Mouse (Mus musculus): ENCODE measurements at regions not wholly inside any gene's neighbourhood (a gene's known extent, or its start where the extent isn't known, plus 50 kb on each side); places are given as distances from the start of the nearest gene placed in this dataset.

- no peak for TF ChIP-seq SMC3 (IDR thresholded peaks at IDR 0.05; ENCODE audit: low read depth, low read length)
- TF ChIP-seq UBTF (IDR thresholded peaks at IDR 0.05; ENCODE audit: borderline replicate concordance, insufficient read depth, low read depth, low read length), result no peak
- no peak for TF ChIP-seq SIN3A (IDR thresholded peaks at IDR 0.05; ENCODE audit: low read length)
- Histone ChIP-seq H3K27ac (ENCODE audit: control insufficient read depth, low read depth, low read length) (no peak overlapping the region), H3K9ac (ENCODE audit: control insufficient read depth, low read depth, low read length, poor library complexity, severe bottlenecking) (no peak overlapping the region), H3K9me3 (replicated peaks; ENCODE audit: insufficient read depth, low read length) (no peaks in the 10 kb centered on the region; the same call in 1 of the 2 replicates), H3K36me3 (ENCODE audit: control insufficient read depth in 1 of 2, insufficient read depth in 2 of 2, low read length in 2 of 2) (no peaks in the 10 kb centered on the region), H3K27me3 (ENCODE audit: control insufficient read depth in 1 of 2, insufficient read depth in 2 of 2, low read length in 2 of 2) (no peaks in the 10 kb centered on the region), H3K79me2 (ENCODE audit: control insufficient read depth, insufficient read depth, low read length, poor library complexity) (no peaks in the 10 kb centered on the region), H3K4me1 (ENCODE audit: control insufficient read depth in 1 of 2, insufficient read depth in 2 of 2, low read length in 2 of 2) (no peaks in the 10 kb centered on the region), H3K4me3 (ENCODE audit: control insufficient read depth in 1 of 2, insufficient read depth in 1 of 2, low read depth in 2 of 2, low read length in 2 of 2) (no peak overlapping the region)
- no peak for DNase-seq (ENCODE audit: low read depth, low spot score)
Measured at GRCm38 (mm10) chr10:92164648-92164960, 557.6 kb downstream of the Nedd1 start.

- Histone ChIP-seq H3K79me2 (ENCODE audit: control insufficient read depth, insufficient read depth, low read length, poor library complexity) (no peaks in the 10 kb centered on the region), H3K4me3 (ENCODE audit: control insufficient read depth in 1 of 2, insufficient read depth in 1 of 2, low read depth in 2 of 2, low read length in 2 of 2) (no peak overlapping the region), H3K9me3 (replicated peaks; ENCODE audit: insufficient read depth, low read length) (no peaks in the 10 kb centered on the region; the same call in 1 of the 2 replicates), H3K27me3 (ENCODE audit: control insufficient read depth in 1 of 2, insufficient read depth in 2 of 2, low read length in 2 of 2) (no peaks in the 10 kb centered on the region), H3K9ac (ENCODE audit: control insufficient read depth, low read depth, low read length, poor library complexity, severe bottlenecking) (no peak overlapping the region), H3K36me3 (ENCODE audit: control insufficient read depth in 1 of 2, insufficient read depth in 2 of 2, low read length in 2 of 2) (no peaks in the 10 kb centered on the region), H3K27ac (ENCODE audit: control insufficient read depth, low read depth, low read length) (no peak overlapping the region), H3K4me1 (ENCODE audit: control insufficient read depth in 1 of 2, insufficient read depth in 2 of 2, low read length in 2 of 2) (no peaks in the 10 kb centered on the region)
- DNase-seq (ENCODE audit: low read depth, low spot score), result no peak
- TF ChIP-seq USF2 (IDR thresholded peaks at IDR 0.05; ENCODE audit: borderline replicate concordance in 1 of 2, insufficient read depth in 1 of 2, low read depth in 1 of 2, low read length in 2 of 2), result no peak
- TF ChIP-seq SIN3A (IDR thresholded peaks at IDR 0.05; ENCODE audit: low read length), result no peak
- no peak for TF ChIP-seq RAD21 (IDR thresholded peaks at IDR 0.05; ENCODE audit: low read depth, low read length)
- TF ChIP-seq MAFK (IDR thresholded peaks at IDR 0.05; ENCODE audit: borderline replicate concordance, low read depth, low read length), result no peak
- no peak for TF ChIP-seq GATA1 (IDR thresholded peaks at IDR 0.05; ENCODE audit: low read depth, low read length)
- no peak for TF ChIP-seq CTCF (IDR thresholded peaks at IDR 0.05 in 2 of 3, conservative IDR thresholded peaks at IDR 0.05 in 1 of 3; ENCODE audit: control insufficient read depth in 1 of 3, insufficient read depth in 1 of 3, low read depth in 2 of 3, low read length in 3 of 3, poor library complexity in 1 of 3, severe bottlenecking in 1 of 3)
- TF ChIP-seq ZMIZ1 (IDR thresholded peaks at IDR 0.05; ENCODE audit: low read depth, low read length), result no peak
- no peak for TF ChIP-seq MXI1 (IDR thresholded peaks at IDR 0.05; ENCODE audit: low read depth, low read length)
- TF ChIP-seq ELF1 (IDR thresholded peaks at IDR 0.05; ENCODE audit: low read depth, low read length), result no peak
- TF ChIP-seq CHD1 (IDR thresholded peaks at IDR 0.05; ENCODE audit: low read depth, low read length), result no peak
Measured at GRCm38 (mm10) chr10:92163851-92164647, 558.2 kb downstream of the Nedd1 start.

- Histone ChIP-seq H3K9ac (ENCODE audit: control insufficient read depth, low read depth, low read length, poor library complexity, severe bottlenecking) (no peak overlapping the region), H3K27ac (ENCODE audit: control insufficient read depth, low read depth, low read length) (no peak overlapping the region), H3K9me3 (replicated peaks; ENCODE audit: insufficient read depth, low read length) (no peaks in the 10 kb centered on the region; the same call in 1 of the 2 replicates), H3K36me3 (ENCODE audit: control insufficient read depth in 1 of 2, insufficient read depth in 2 of 2, low read length in 2 of 2) (no peaks in the 10 kb centered on the region), H3K4me1 (ENCODE audit: control insufficient read depth in 1 of 2, insufficient read depth in 2 of 2, low read length in 2 of 2) (no peaks in the 10 kb centered on the region), H3K79me2 (ENCODE audit: control insufficient read depth, insufficient read depth, low read length, poor library complexity) (no peaks in the 10 kb centered on the region), H3K27me3 (ENCODE audit: control insufficient read depth in 1 of 2, insufficient read depth in 2 of 2, low read length in 2 of 2) (no peaks in the 10 kb centered on the region), H3K4me3 (ENCODE audit: control insufficient read depth in 1 of 2, insufficient read depth in 1 of 2, low read depth in 2 of 2, low read length in 2 of 2) (no peak overlapping the region)
- no peak for DNase-seq (ENCODE audit: low read depth, low spot score)
- TF ChIP-seq ETS1 (IDR thresholded peaks at IDR 0.05; ENCODE audit: low read depth, low read length), result no peak
- no peak for TF ChIP-seq MAX (IDR thresholded peaks at IDR 0.05; ENCODE audit: low read length)
- TF ChIP-seq GABPA (IDR thresholded peaks at IDR 0.05; ENCODE audit: low read depth, low read length), result no peak
Measured at GRCm38 (mm10) chr10:92163071-92163504, 559.1 kb downstream of the Nedd1 start.

Data from MEL (cell line).